Mouse (Mus musculus): ENCODE data around the gene Tusc2. TPM values are rescaled to one million over a fixed set of nuclear protein-coding genes. Genes with fewer than 3 reads are reported as not detected.

Gene Tusc2
- total and polyA plus RNA-seq, 3 experiments, result 36.2 to 48.9 TPM; not detected in 1

DNA sequence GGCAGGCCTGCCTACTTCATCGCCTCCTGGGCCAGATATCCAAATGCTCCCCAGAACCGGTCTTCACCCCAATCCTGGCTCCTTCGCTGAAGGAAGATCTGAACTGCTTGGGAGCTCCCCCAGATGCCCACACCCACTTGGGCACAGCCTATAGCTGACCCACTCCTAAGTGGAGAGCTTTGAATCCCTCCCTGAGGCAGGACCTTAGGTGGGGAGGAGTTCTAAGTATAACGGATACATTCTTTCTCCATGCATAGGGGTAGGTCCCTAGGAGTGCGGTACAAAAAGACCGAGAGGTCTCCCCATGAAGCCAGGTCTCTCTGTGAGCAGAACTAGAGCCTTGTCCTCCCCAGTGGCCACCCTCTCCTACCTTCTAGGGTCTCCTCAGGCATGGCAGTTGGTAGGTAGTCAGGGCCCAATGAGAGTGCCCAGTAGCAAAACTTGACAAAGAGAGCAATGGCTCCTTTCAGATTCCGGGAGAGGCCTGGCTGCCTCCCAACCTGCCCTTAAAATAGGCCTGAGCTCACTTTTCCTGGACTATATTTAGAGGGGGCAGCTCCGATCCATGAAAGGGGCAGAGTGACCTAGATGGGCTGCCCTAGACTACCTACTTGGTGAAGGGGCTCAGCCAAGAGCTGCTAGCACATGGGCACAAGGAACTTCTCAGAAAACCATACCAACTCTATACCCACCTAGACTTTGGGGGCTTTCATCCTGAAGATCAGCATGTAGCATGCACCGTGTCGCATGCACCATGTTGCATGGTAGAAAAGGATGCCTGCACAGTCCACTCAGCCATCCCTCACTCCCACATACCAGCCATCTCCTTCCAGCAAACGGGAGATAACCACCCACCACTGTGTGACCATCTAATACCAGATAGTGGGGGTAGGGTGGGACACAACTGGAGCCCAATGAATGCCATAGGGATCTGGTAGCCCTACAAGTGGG is 33.8 kb downstream of the Tusc2 start:
- Histone ChIP-seq H3K27ac (ENCODE audit: control insufficient read depth, low read depth, low read length) (no peak overlapping the region), H3K9me3 (replicated peaks; ENCODE audit: insufficient read depth, low read length) (no peaks in the 10 kb centered on the region), H3K4me3 (ENCODE audit: control insufficient read depth in 1 of 2, insufficient read depth in 1 of 2, low read depth in 2 of 2, low read length in 2 of 2) (no peak overlapping the region), H3K79me2 (ENCODE audit: control insufficient read depth, insufficient read depth, low read length, poor library complexity) (no peaks in the 10 kb centered on the region), H3K36me3 (ENCODE audit: control insufficient read depth in 1 of 2, insufficient read depth in 2 of 2, low read length in 2 of 2) (peaks cover 0 to 1% of the 10 kb centered on the region in 2 experiments; a peak in 1 of 4 replicates), H3K4me1 (ENCODE audit: control insufficient read depth in 1 of 2, insufficient read depth in 2 of 2, low read length in 2 of 2) (peaks cover 0 to 4% of the 10 kb centered on the region in 2 experiments; a peak in 1 of 4 replicates), H3K27me3 (ENCODE audit: control insufficient read depth in 1 of 2, insufficient read depth in 2 of 2, low read length in 2 of 2) (no peaks in the 10 kb centered on the region), H3K9ac (ENCODE audit: control insufficient read depth, low read depth, low read length, poor library complexity, severe bottlenecking) (no peak overlapping the region)
- TF ChIP-seq RAD21 (IDR thresholded peaks at IDR 0.05; ENCODE audit: low read depth, low read length) (no peak), POLR2AphosphoS2 (IDR thresholded peaks at IDR 0.05; ENCODE audit: low read length) (peak; percentile 77), CHD2 (IDR thresholded peaks at IDR 0.05; ENCODE audit: low read length) (no peak), POLR2A (IDR thresholded peaks at IDR 0.05; ENCODE audit: control insufficient read depth in 1 of 2, insufficient read depth in 1 of 2, low read depth in 1 of 2, low read length in 2 of 2, poor library complexity in 1 of 2) (peak in 1 of 2 experiments; percentile 50; a peak in 1 of 4 replicates), MYC (IDR thresholded peaks at IDR 0.05; ENCODE audit: low read depth, low read length) (0 out of 2 replicates have a peak, but pooled peaks have one; percentile 29), MYB (IDR thresholded peaks at IDR 0.05; ENCODE audit: low read depth, low read length) (no peak), BHLHE40 (IDR thresholded peaks at IDR 0.05; ENCODE audit: borderline replicate concordance, low read depth, low read length) (no peak), USF2 (IDR thresholded peaks at IDR 0.05; ENCODE audit: borderline replicate concordance in 1 of 2, insufficient read depth in 1 of 2, low read depth in 1 of 2, low read length in 2 of 2) (no peak), ZMIZ1 (IDR thresholded peaks at IDR 0.05; ENCODE audit: low read depth, low read length) (no peak), HCFC1 (IDR thresholded peaks at IDR 0.05; ENCODE audit: low read depth, low read length) (no peak), EP300 (IDR thresholded peaks at IDR 0.05; ENCODE audit: low read depth in 1 of 2, low read length in 2 of 2) (no peak), SIN3A (IDR thresholded peaks at IDR 0.05; ENCODE audit: low read length) (no peak), NRF1 (IDR thresholded peaks at IDR 0.05; ENCODE audit: insufficient read depth, low read depth, low read length, poor library complexity, severe bottlenecking) (no peak), SMC3 (IDR thresholded peaks at IDR 0.05; ENCODE audit: low read depth, low read length) (no peak), USF1 (IDR thresholded peaks at IDR 0.05; ENCODE audit: low read depth, low read length) (no peak), POLR2AphosphoS5 (IDR thresholded peaks at IDR 0.05; ENCODE audit: borderline replicate concordance, low read depth, low read length) (no peak), E2F4 (IDR thresholded peaks at IDR 0.05; ENCODE audit: borderline replicate concordance, low read depth, low read length) (no peak), CTCF (IDR thresholded peaks at IDR 0.05 in 2 of 3, conservative IDR thresholded peaks at IDR 0.05 in 1 of 3; ENCODE audit: control insufficient read depth in 1 of 3, insufficient read depth in 1 of 3, low read depth in 2 of 3, low read length in 3 of 3, poor library complexity in 1 of 3, severe bottlenecking in 1 of 3) (no peak), MAX (IDR thresholded peaks at IDR 0.05; ENCODE audit: low read length) (no peak), JUND (IDR thresholded peaks at IDR 0.05; ENCODE audit: low read depth, low read length) (no peak)
- DNase-seq (ENCODE audit: low read depth, low spot score), result no peak

Data from MEL (cell line).